In genomic region chr16:82564361-82564760, GRCm38 (mm10) we compare ENCODE assay signal across 10 mouse cellular contexts.
"Had no signal": no experiment of that assay in that cellular context is flagged by ENCODE, and none has a peak within 500 bp of the region (broad histone marks: within the 10 kb centered on the region; RNA-seq: fewer than 3 reads in every experiment).

No protein-coding gene starts in this region.

- DNase-seq: kidney, adult 11 months; kidney, adult 8-10 months; kidney, postnatal 10 days; kidney, postnatal 36 days; left cerebral cortex, postnatal 4 days; liver, postnatal 0 days; lung, embryonic 14.5 days; right cerebral cortex, postnatal 14 days; spleen, adult 18-20 months; thymus, postnatal 36 days had no signal
